Mouse (Mus musculus) thymus, postnatal 36 days (tissue): ENCODE measurements around the gene Il16.
A peak's percentile ranks its signal among the peaks of the same experiment; 100 is the strongest.

Experiments
- DNase-seq, 2 experiments: peaks; one replicate each; pipeline ENCODE4 v3.0.0; 2022; ENCODE audit warnings: mixed read lengths in 2 of 2

Gene Il16

DNA sequence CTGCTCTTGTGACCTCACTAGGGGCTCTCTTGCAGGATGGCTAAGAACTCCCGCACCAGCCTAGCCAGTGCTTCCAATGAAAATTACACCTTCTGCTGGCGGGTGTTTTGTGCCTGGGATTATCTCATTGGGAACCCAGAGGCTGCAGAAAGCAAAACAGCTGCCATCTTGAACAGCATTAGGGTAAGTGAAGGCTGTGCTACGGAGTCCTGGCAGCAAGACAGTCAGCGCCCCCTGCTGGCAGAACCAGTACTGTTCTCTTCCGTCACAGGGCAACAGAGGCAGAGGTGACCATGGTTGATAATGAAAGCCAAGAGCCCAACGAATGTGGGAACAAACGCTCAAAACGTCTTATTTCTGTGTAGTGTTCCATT is 145.6 kb downstream of the Il16 start:
- DNase-seq = peak; percentile 48 to 57

DNA sequence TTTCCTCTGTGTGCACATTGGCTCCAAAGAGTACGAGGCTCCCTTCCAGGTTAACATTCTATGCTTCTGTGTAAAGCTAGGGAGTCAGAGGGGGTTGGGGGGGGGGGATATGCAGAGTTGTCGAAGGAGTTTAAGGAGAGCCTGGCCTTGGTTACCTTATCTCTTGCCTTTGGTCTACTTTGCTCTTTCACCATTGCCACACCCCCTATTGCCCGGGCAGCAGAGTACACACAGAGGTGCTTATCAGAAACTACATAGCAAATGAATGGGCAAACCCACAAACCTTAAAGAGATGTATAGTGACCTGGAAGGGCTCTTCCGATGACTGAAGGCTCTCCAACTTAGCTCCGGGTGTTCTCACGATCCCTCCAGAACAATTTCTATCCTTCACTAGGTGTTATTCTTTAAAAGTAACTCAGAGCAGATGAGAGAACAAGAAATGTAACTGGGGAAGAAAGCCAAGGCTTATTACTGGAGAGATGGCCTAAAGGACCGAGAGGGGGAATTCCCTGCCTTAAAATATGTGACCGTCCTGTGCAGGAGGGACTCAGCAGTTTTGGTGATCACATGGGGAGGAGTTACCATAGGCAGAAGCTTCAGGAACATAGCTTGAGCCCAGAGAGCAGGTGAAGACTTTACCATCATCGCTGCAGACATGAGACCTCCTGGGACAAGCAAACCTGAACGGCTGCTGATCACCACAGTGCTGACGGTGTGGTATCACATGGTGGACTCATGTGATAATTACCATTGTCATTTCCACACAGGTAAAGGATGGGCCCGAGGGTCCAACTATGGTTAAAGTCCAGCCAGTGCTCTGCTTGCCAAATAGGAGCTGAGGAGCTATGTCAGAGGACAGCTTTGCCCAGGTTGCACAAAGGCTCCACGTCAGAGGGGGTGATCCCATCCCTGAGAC is 146.3 kb downstream of the Il16 start:
- DNase-seq = no peak

- no peak for DNase-seq
Observed at GRCm38 (mm10) chr7:83597063-83597462, 148.5 kb downstream of the Il16 start.

DNA sequence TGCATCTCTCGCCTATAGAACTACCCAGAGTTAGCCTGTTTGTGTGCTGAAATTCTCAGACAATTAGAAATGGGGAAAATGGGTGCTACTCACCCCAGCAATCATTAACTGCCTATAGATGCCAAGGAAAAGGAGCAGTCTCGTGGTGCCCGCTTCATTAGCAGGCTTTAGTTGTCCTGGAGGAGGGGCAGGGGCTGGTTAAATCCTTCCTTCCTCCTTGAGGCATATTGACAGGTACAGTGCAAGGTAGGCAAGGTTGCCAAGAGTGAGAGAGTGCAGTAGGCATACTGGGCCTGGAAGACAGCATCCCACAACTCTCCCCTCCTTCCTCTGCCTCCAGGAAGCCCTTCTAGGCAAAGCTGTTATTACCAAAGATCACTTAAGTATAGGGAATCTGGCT is 151.5 kb downstream of the Il16 start:
- no peak for DNase-seq
